Mouse (Mus musculus): ENCODE measurements at regions not wholly inside any gene's neighbourhood (a gene's known extent, or its start where the extent isn't known, plus 50 kb on each side); places are given as distances from the start of the nearest gene placed in this dataset.
A peak's percentile ranks its signal among the peaks of the same experiment; 100 is the strongest.
"Not testable (repeated sequence)": the region's sequence is repeated elsewhere in the genome, so short reads cannot be mapped to it uniquely, and the experiment has no call there.

DNA sequence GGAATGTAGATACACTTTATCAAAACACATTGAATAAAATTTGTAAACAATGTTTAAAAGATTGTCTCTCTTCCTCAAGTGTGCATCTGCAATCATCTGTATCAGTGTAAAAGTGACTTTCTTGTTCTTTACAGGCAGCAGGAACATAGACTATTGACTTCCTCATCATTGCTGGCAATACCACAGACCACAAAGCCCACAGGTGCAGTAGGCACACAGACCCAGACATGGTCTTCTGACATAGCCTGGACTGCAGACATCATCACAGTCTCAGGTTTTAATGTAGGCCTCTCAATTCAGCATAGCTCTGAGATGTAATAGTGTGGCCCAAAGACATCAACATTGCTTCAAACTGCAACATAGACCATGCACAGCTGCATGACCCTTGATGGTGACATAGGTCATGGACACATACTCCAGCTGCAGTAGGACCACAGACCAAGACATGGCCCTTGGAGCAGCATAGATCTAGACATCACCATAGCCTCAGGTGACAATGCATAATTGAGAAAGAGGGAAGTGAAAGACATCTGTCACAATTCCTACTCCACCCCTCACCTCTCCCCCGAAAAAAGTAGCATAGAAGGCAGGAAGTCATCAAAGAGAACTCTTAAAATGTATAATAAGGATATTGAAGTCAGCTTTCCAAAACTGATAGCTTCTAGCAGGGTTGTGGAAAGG, 74.1 kb upstream of the Speer2 start:
- no peak for DNase-seq

DNA sequence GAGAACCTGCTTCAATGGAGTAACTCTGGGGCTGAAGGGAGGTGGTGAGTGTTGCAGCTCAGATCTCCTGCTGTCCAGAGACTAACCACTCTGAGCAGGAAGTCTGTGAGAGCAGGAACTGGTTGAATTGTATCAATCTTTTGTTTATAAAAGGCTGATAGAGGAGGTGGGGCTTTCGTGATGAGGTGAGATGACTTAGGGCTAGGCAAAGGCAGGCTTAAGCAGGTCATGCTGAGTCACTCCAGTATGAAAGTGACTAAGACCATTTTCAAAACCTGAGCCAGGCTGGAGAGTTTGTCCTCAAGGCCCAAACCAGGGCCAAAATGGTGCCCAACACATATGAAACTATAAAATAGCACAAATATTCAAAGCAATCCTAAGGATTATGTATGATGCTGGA, 80.1 kb upstream of the Speer2 start:
- DNase-seq: no peak

DNA sequence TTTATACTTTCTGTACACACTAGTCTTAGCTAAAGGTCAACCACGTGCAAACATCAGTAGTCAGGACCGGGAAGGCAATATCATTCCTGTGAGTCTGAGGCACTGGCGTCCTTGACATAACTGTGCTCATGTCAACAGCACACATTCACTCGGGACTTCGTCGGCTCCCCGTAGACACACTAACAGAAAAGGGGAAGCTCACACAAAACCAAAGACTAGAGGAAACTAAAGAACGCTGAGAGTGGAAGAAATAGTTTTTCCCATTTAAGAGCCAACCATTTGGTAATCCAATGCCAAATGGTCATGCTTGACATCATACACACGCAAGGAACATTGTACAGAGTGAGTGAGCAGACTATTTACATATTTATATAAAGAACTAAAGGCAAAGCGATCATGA, 85.2 kb upstream of the Speer2 start:
- DNase-seq: no peak

DNA sequence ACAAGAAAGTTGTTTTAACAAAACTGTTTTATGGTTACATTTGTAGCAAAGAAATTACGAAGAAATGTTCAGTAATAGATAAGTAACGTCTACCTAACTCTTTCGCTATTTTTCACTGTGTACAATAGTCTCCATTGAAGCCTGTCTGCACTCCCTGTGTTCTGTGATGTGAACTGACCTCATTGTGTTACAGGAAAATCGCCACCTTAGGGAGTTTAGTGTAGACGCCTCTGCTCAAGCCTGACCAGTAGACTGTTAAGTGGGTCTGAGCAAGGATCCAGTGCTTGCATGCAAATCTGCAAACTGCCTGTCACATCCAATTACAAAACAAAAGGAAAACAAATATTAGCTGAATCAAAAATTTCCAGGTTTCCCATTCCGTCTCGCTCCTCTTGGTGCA, 85.8 kb upstream of the Speer2 start:
- no peak for DNase-seq

DNA sequence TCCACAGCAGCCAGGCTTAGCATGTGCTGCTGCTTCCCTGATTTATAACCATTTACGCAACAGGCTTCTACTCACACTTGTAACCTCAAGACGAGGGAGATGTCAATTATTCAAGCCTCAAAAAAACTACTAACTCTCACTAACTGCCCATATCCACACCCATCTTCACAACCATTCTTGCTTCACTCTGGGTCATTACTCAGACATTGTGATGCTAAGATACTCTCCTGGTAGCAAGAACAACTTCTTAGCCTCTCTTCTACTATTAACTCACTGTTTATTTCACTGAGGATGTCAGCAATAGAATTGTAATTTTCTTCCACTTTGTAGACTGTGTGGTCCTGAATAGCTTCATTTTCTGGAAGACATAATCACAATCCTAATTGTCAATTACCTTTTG, 88.0 kb upstream of the Speer2 start:
- no peak for DNase-seq

DNA sequence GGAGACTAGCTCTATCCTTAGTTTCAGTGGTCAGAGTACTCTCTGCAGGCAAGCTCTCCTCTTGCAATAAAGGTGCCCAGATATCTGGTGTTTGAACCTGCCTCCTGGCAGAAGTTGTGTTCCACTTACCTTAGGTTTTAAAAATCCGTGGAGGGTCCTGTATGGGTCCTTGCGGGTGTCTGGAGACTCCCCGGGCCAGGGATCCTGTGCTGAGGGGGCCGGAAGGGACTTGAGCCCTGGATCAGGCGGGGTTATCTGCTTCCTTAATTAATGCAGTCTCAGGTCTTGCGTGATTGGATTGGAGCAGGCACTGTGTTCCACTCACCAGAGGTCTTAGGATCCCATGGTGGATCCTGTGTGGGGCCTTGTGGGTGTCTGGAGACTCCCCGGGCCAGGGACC, 103.0 kb upstream of the Speer2 start:
- not testable (repeated sequence) for DNase-seq

DNA sequence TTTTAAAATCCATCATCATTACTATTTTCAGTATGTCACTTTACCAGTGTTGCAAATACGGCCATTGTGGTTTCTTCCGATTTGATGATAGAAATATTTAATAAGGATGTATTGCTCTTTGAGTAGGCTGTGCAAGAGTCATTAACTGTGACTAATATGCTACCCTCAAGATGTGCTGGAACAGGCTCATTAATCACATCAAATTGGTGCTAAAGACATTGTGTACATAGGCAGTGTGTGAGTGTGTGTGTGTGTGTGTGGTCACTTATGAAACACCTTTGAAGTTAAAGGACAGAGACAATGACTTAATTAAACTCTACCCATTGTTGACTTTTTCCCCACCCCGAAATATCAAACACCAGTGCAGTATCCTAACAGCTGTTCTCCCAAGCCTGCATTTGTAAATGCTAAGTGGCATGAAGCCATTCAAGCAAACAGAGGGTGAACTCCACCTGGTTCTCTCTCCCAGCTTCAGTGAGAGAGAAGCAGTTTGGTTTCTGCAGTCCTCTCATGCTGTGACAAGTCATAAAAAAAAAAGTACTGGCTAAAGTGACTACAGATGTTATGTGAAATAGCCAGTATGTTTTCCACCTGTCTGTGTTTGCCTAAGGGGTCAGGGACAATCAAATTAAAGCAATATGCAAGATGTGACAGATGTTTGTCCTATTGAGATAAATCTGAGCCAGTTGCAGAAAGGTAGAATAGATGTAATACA, 116.4 kb upstream of the Speer2 start:
- DNase-seq: no peak

DNA sequence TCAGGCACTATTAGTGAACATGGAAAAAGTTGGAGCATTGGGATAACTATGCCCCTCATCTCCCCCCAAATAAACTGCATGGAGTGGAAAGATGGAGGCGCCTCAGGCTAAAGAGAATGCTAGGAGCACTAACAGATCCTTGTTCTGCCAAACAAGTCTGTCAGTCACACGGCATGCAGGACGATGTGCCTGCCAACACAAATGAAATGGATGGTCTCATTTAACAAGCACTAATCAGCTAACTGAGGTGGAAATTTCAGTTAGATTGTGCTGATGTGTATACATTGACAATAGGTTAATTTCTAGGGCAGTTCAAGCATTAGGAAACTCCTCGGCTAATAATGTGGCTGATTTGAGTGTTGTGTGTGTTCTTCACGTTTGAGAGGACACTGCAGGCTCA, 120.8 kb upstream of the Speer2 start:
- DNase-seq: no peak

DNA sequence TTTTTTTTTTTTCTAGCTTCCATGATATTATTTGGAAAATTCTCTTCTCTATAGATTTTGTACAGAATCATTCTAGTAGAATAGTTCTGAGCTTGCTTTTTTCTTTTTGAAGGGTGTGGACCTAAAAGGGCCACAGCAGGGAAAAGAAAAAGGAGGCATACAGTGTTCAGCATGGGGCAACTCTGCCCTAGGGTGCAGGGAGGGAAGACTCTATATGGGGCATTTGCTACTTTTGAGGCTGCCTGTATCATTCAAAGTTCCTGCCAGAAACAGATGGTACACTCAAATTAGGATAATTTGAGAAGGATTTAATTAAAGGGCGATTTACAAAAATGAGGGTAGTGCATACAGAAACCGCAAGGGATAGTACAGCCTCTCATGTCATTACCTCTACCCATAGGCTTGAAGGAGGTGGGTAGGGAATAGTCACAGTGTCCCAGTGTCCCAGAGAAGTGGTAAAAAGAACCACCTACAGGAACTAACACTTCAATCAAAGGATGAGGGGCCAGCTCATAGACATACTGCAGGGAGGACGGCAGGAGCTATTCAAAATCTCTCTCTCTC, 128.4 kb upstream of the Speer2 start:
- DNase-seq: no peak

DNA sequence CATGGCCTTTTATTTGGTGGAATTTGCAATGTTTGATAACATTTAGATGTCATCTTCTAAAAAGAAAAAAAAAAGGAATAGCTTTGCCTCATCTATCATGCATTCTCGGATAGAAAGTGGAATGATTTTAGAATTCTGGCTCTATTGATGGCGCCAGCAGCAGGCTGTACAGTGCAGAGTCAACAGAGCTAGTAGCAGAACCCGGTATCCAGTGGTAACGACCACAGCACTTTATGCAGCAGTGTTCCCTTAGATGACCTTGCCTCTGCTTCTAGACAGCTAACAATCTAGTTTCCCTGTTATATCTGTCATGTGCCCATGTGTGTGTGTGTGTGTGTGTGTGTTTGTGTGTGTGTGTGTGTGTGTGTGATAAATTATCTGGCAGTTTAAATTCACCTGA, 129.2 kb upstream of the Speer2 start:
- no peak for DNase-seq

DNA sequence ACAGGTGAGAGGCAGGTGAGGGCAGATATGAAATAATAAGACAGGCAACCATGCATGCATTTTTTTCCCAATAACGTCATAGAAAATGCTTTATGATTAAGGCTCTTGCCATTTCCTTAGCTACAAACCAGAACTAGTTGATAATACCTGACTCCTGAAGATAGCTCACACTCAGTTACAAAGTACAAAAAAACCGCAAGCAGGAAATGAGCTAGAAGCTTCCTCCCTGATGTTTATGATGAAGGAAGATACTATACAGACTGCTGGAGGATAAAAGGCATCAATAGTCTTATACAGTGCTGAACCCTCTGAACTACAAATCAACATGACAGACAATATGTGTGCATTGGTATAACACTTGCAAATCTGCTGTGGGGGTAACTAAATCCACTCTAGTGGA, 143.3 kb upstream of the Speer2 start:
- DNase-seq: no peak

DNA sequence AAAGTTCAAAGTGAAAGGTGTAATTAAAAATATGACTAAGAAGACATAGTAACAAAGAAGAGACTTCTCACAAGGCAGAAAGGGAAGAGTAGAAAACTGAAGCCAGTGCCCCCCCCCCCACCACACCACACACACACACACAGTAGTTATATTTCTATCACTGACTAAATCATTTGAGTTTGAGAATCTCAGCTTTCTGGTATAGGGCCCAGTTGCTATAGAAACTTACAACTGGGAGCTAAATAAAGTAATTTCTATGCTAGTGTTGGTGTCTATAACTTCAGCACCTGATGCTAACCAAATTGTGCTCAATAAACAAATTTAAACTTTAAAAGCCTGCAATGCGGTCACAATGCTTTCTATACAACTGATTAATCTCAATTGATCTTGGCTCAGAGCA, 153.4 kb upstream of the Speer2 start:
- no peak for DNase-seq

DNA sequence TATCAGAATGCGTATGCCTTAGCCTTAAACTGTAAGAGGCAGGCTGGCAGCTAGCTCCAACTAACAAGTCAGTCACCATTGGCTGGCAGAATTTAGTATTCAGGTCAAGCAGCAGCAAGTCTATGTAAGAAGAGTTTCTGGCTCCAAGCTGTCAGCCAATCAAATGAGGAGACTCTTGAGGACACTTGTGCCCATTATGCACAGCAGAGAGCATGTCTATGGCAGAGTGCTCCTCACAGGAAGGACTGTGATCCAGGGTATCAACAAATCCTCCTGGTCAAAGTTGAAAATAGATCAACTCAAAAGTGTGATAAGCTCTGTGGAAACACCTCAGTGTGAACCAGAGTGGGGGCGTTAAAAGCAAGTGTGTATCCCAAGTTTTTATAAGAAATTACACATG, 156.0 kb upstream of the Speer2 start:
- no peak for DNase-seq

DNA sequence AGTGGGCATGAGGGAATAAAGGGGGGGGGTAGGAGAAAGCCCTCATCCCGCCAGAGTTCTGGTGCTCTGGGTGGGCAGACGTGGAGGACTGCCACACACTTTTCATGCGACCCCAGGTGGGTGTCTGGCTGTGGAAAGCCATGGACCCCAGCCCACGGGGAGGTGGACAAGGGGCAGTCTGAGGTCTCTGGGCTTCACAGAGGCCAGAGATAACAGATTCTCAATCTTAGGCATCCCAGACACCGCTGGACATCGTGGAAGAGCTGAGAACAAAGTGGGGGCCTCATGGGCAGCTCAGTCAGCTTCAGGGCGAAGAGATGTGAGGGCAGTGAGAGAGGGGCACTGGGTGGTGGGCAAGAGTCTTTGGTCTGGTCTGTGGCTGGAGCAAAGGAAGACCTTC, 157.9 kb upstream of the Speer2 start:
- DNase-seq: no peak

DNA sequence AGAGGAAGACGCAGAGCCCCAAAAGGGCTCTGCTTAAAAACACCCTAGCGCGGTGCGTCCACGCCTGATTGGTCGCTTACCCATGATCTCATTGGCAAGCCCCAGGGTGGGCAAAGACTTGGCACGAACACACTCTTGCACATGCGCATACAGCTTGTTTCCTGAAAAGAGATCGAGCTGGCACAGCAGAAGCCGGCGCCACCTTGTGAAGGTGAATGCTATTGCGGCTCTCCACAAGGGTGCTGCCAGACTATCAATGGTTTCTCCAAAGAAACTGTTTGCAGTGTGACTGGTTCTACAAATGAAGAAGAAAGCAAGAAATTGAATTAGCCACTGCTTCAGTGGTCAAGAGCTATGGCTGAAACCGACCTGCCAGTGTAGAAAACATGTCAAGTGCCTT, 165.1 kb upstream of the Speer2 start:
- peak; percentile 1 for DNase-seq

DNA sequence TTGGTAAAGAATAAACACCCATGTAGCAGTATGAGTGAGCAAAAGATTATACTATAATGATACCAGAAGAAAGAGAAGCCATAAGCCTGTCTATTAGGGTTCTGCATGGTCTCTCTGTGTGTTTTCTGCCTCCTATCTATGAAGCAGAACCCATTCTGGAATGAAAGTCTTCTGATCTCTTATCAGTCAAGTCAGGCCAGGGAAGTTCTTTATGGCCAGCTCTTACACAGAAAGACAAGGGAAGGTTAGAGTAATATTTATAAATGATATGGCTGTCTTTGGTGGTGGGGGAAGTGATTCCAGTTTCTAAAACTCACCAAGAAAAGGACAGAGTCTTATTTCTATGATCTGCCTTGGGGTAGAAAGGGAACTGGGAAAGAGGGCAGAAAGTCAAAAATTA, 182.0 kb upstream of the Speer2 start:
- no peak for DNase-seq

DNA sequence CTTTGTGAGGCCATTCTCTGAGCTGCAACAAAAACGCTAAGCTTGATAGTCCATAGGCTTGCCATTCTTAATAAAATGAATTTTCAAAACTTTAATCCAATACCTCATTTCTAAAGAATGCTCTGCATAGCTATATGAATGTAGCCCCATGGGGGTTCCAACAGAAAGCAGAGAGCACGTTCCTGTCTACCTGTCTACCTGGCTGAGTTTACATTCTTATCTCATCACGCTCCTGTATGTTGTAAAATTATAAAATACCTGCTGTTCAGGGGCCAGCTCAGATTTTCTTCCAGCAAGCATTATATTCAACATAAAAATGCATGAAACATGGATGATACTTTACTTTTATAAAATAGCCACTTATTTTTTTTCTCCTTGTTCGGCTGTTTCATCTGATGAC, 182.5 kb upstream of the Speer2 start:
- DNase-seq: no peak

DNA sequence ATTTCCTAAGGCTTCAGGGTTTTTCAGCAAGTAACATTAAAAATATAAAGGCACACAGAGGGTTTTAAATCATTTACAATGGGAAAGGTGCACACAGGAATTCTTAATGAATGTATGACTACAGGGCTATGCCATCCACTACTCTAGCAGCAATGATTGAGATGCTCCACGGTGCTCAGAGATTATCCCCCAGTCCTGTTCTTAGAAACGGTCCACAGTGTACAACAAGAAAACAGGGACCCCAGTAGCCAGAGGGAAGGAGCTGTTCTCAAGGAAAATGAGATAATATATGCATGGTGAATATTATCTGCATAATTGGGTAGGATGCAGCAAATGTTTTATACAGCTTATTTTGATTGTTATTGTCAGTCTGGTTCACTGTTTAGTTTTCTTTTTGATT, 186.3 kb upstream of the Speer2 start:
- DNase-seq: no peak

DNA sequence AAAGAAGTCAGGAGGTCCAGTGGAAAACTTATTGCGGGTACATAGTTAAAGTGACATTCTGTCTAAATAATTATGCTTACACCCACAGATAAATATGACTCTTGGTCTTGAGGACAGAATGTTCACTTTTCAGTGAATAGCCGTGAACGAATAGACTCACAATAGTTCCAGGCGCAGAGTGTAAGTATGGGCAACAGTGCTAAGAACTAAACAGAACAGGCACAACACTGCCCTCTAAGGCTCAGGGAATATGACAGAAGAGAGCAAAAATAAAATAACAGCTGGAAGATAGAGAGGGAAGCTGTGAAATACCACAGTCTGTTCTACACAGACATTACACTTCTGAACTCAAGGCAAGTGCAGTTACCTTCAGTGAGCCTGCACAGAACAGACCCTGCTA, 207.9 kb upstream of the Speer2 start:
- no peak for DNase-seq

DNA sequence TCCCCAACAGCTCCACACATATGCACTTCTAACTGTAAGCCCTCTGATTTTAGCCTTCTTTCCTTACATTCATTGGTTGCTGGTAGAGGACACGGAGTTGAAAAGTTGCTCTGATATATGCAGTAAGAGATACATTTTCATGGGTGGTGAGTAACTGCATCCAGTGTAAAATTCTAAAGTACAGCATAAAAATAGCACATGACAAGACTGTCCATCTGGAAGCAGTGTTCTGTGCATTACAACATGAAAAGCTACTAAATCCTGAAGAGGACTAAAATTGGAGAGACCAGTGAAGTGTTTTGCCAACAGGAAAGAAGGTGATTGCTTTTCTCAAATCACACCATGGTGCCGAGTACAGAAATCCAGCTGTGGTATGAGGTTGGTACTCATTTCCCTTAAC, 210.2 kb upstream of the Speer2 start:
- no peak for DNase-seq

DNA sequence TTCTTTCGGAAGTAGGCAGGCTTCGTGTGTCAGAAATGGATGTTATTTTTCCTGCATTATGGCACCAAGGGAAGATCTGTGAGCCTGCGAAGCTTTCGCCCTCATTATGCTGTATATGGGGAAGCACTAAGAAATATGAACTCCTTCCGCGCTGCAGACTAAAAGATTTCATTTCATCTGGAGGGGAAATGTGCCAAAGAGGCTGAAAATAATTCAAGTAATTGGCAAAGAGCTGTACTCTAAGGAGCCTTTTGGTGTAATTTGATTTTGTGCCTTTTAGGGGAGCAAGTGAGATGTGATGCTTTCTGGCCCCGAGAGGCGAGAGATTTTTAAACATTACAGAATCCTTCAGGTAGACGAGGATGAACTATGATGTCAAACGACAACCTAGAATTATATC, 216.0 kb upstream of the Speer2 start:
- DNase-seq: no peak

DNA sequence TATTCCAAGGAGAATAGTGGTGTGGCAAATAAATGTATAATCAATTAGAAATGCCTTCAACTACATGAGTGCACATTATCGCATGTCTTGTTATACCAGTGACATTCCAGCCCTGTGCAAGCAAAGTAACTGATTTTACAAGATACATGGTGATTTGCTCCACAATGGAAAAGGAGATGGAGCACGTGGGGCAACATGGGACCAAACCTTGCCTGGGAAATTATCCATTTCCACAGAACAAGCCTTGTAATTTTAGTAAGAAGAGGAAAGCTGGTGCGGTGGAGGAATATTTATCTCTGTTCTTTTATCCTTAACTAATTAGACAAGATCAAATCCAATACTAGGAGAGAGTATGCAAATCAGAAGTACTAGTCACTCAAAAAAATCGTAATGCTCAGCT, 222.5 kb upstream of the Gbe1 start:
- no peak for DNase-seq

DNA sequence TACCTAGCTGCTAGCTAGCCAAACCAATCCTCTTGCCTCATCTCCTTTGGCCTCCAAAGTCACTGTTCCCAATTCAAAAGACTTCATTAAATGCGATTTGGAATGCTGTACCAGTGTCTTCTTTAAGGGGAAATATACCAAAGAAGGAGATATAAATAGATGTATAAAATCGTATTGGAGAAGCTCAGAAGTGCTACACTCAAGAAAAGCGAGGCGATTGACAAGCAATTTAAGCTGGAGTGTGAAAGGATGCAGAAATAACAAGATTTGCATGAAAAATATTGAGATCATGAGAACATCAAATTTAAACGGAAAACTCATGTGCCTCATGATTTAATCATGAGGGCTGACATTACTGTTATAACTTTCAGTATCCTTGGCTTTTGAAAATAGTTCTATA, 221.8 kb upstream of the Gbe1 start:
- no peak for DNase-seq

DNA sequence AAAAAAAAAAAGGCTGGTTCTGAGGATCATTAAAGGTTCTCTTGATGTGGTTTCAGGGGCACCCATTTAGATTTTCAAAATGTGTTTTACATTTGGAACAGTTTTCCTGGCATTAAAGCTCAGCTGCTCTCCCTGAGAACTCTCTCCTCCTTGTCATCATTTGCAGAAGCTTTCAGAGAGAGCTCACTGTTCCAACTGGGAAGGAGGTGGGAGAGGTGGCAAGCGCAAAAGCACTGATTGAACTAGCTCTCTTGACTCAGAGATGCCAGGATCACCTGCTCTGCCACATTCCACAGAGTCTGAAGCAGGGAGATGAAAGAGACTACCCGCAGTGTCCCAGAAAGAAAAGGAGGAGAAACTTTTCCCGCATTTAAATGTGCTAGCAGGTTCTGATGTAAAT, 220.5 kb upstream of the Gbe1 start:
- DNase-seq: no peak

DNA sequence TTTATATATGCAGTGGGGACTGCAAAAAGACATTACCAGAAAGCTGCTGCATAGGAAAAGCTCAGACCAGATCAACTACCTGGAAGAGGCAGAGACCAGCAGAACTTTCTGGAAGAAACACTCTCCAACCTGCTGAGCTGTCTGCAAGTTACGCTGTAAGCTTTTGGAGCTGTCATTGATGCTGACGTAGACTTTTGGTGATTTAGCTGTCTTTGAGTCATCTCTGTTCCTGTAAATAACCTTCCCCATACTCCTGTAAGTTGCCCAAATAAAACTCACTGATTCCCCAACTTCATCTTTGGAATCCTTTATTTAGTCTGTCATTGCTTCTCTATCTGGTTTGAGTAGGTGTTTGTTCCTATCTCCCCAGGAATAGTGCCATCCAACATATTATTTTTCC, 218.5 kb upstream of the Gbe1 start:
- no peak for DNase-seq
